Mouse (Mus musculus) stomach, embryonic 14.5 days (tissue): ENCODE data around the gene Tbc1d5. TPM values are rescaled to one million over a fixed set of nuclear protein-coding genes. Genes with fewer than 3 reads are reported as not detected.

Experiments
- ATAC-seq: fragments of 200-750 bp; cut with Nextera tagmentation; 2 replicates; pipeline ENCODE4 v1.8.0; 2017; ENCODE audit warnings: low read depth, moderate TSS enrichment; ENCODE audit not compliant: insufficient number of reproducible peaks, insufficient read depth, low FRiP score
- H3K27ac ChIP-seq: fragments of 300-500 bp; sonication (generic); 2 replicates; pipeline ENCODE4 v1.5.1; 2014; ENCODE audit warnings: mild to moderate bottlenecking, low read length, moderate library complexity, mixed read lengths
- H3K27me3 ChIP-seq: fragments of 300-500 bp; sonication (generic); 2 replicates; pipeline ENCODE4 v1.6.1; 2014; ENCODE audit warnings: low read length, control low read depth, mixed read lengths; ENCODE audit not compliant: control insufficient read depth, insufficient read depth
- H3K36me3 ChIP-seq: fragments of 300-500 bp; sonication (generic); 2 replicates; pipeline ENCODE4 v1.6.1; 2014; ENCODE audit warnings: mild to moderate bottlenecking, control low read depth, low read length, moderate library complexity, mixed read lengths; ENCODE audit not compliant: control insufficient read depth, insufficient read depth
- H3K4me1 ChIP-seq: fragments of 300-500 bp; sonication (generic); 2 replicates; pipeline ENCODE4 v1.6.1; 2014; ENCODE audit warnings: low read length, control low read depth, mixed read lengths; ENCODE audit not compliant: control insufficient read depth, insufficient read depth
- H3K4me2 ChIP-seq: fragments of 300-500 bp; sonication (generic); replicated peaks from 2 replicates; pipeline ENCODE4 v1.6.1; 2014; ENCODE audit warnings: low read depth, low read length, control low read depth
- H3K4me3 ChIP-seq: fragments of 300-500 bp; sonication (generic); 2 replicates; pipeline ENCODE4 v1.5.1; 2014; ENCODE audit warnings: low read depth, low read length, control low read depth
- H3K9ac ChIP-seq: fragments of 300-500 bp; sonication (generic); replicated peaks from 2 replicates; pipeline ENCODE4 v1.6.1; 2014; ENCODE audit warnings: low read depth, mild to moderate bottlenecking, control low read depth, low read length, moderate library complexity, mixed read lengths
- H3K9me3 ChIP-seq: fragments of 300-500 bp; sonication (generic); 2 replicates; pipeline ENCODE4 v1.6.1; 2016; ENCODE audit warnings: low read depth, low read length, control low read depth; ENCODE audit not compliant: control insufficient read depth
- WGBS: fragments of 180-500 bp; shearing (Covaris S2); extraction: QIAGEN DNeasy Blood & Tissue Kit; methylation state at CpG from one replicate; pipeline ENCODE4 v1.1.7; 2014; 5-methylcytosine and 5-hydroxymethylcytosine counted together
- polyA plus RNA-seq: library from polyadenylated mRNA; unstranded; fragments of >200 nt; fragmentation: Nextera tagmentation; extraction: Ambion mirVana; gene quantifications from 2 replicates; pipeline ENCODE4 v1.2.1, GENCODE M21; 2014

Gene Tbc1d5
- polyA plus RNA-seq: 14.3 and 14.8 TPM in 2 replicates

- Histone ChIP-seq H3K36me3 (no peaks in the 10 kb centered on the region), H3K27ac (peak within 1 kb of the TSS; percentile 98), H3K9me3 (no peaks in the 10 kb centered on the region), H3K9ac (peak within 1 kb of the TSS; percentile 67), H3K4me3 (peak within 1 kb of the TSS; percentile 59), H3K4me1 (no peaks in the 10 kb centered on the region), H3K27me3 (no peaks in the 10 kb centered on the region), H3K4me2 (peak within 1 kb of the TSS; percentile 62)
- WGBS: 2% methylated on average over 54 of the region's 54 CpGs
- peak; percentile 97 for ATAC-seq
Measured at GRCm38 (mm10) chr17:51179195-51179953, at the start of gene Tbc1d5. TSS of gene Tbc1d5 (minus strand) at chr17:51179352.

GRCm38 (mm10) chr17:51226056-51226455, 46.9 kb upstream of the Tbc1d5 start:
- H3K27ac ChIP-seq: no peak overlapping the region
- H3K4me2 ChIP-seq: no peak overlapping the region
- no peak for ATAC-seq
- no peaks in the 10 kb centered on the region for H3K4me1 ChIP-seq
- H3K9me3 ChIP-seq: no peaks in the 10 kb centered on the region
- no peaks in the 10 kb centered on the region for H3K36me3 ChIP-seq
- no peaks in the 10 kb centered on the region for H3K27me3 ChIP-seq
- no peak overlapping the region for H3K4me3 ChIP-seq
- 75% methylated on average over 1 of the region's 1 CpGs for WGBS
- H3K9ac ChIP-seq: no peak overlapping the region

DNA sequence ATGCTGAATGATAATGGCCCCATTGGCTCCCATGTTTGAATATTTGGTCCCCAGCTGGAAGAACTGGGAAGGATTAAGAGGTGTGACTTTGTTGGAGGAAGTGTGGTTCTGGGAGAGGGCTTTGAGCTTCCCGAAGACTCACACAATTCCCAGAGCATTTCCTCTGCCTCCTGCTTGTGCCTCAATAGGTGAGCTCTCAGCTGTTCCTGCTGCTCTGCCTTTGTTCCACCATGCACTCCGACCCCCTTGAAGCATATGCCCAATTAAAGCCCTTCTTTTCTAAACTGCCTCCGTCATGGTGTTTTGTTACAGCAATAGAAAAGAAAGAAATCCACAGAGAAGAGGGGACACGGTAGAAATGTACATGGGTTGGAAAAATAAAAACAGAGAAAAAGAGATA, 44.0 kb upstream of the Tbc1d5 start:
- 25% methylated on average over 4 of the region's 4 CpGs for WGBS
- no peaks in the 10 kb centered on the region for H3K36me3 ChIP-seq
- no peaks in the 10 kb centered on the region for H3K4me1 ChIP-seq
- H3K4me2 ChIP-seq: no peak overlapping the region
- H3K4me3 ChIP-seq: no peak overlapping the region
- H3K9ac ChIP-seq: no peak overlapping the region
- H3K9me3 ChIP-seq: no peaks in the 10 kb centered on the region
- no peak for ATAC-seq
- H3K27ac ChIP-seq: no peak overlapping the region
- H3K27me3 ChIP-seq: no peaks in the 10 kb centered on the region

GRCm38 (mm10) chr17:51221075-51221474, 41.9 kb upstream of the Tbc1d5 start:
- no peak overlapping the region for H3K27ac ChIP-seq
- no peak for ATAC-seq
- 65% methylated on average over 7 of the region's 7 CpGs for WGBS

GRCm38 (mm10) chr17:51219897-51220296, 40.7 kb upstream of the Tbc1d5 start:
- Histone ChIP-seq H3K4me3 (no peak overlapping the region), H3K27ac (no peak overlapping the region), H3K9ac (no peak overlapping the region), H3K4me2 (no peak overlapping the region), H3K36me3 (no peaks in the 10 kb centered on the region), H3K4me1 (no peaks in the 10 kb centered on the region), H3K27me3 (no peaks in the 10 kb centered on the region), H3K9me3 (no peaks in the 10 kb centered on the region)
- 87% methylated on average over 3 of the region's 3 CpGs for WGBS
- no peak for ATAC-seq

More at GRCm38 (mm10) chr17:51221075-51221474, 41.9 kb upstream of the Tbc1d5 start:
- Histone ChIP-seq H3K9ac (no peak overlapping the region), H3K27me3 (no peaks in the 10 kb centered on the region), H3K4me3 (no peak overlapping the region), H3K9me3 (no peaks in the 10 kb centered on the region), H3K4me1 (no peaks in the 10 kb centered on the region), H3K36me3 (no peaks in the 10 kb centered on the region), H3K4me2 (no peak overlapping the region)

DNA sequence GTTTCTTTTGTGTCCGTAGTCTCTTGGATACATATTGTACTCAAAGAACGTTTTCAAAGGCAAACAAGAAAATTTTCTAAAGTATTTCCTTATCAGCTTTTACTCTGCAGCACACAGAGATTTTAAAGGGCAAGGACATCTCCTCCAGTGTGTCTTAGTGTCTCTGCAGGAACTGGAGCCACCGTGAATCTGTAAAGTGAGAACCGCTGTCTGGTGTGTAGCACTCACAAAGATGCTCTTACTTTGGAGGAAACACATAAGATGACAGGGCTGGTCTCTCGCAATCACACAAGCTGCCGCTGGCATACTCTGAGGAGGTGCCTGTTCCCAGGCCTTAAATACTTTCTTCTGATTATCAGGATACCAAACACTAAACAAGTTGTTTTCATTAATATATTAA, 37.3 kb upstream of the Tbc1d5 start:
- no peak overlapping the region for H3K27ac ChIP-seq
- H3K27me3 ChIP-seq: no peaks in the 10 kb centered on the region
- H3K4me1 ChIP-seq: no peaks in the 10 kb centered on the region
- H3K4me3 ChIP-seq: no peak overlapping the region
- no peak overlapping the region for H3K4me2 ChIP-seq
- H3K36me3 ChIP-seq: no peaks in the 10 kb centered on the region
- ATAC-seq: no peak
- WGBS: 87% methylated on average over 6 of the region's 6 CpGs
- no peak overlapping the region for H3K9ac ChIP-seq
- no peaks in the 10 kb centered on the region for H3K9me3 ChIP-seq

DNA sequence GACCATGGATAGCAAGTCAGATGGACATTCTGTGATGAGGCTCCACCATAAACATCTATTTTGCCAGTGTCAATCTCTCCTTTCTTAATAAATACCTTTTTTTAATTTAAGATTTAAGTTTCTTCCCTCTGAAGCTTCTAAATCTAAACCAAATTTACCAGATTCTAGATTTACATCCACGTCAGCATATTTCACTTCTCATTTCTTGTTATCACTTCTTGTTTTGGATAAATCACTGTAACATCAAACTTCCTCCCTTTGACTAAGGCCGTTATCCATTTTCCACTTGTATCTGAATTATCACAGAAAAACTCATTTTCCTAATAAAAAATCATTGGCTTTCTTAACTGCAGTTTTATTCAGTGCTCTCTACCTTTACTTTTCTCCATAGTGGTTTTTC, 30.4 kb upstream of the Tbc1d5 start:
- Histone ChIP-seq H3K9me3 (no peaks in the 10 kb centered on the region), H3K27me3 (no peaks in the 10 kb centered on the region), H3K36me3 (no peaks in the 10 kb centered on the region), H3K9ac (no peak overlapping the region), H3K27ac (no peak overlapping the region), H3K4me2 (no peak overlapping the region), H3K4me3 (no peak overlapping the region), H3K4me1 (no peaks in the 10 kb centered on the region)
- ATAC-seq: no peak
- WGBS: 86% methylated on average over 2 of the region's 2 CpGs

GRCm38 (mm10) chr17:51204643-51205042, 25.5 kb upstream of the Tbc1d5 start:
- H3K9ac ChIP-seq: no peak overlapping the region
- 83% methylated on average over 2 of the region's 2 CpGs for WGBS
- H3K4me1 ChIP-seq: no peaks in the 10 kb centered on the region
- no peak overlapping the region for H3K27ac ChIP-seq
- H3K4me2 ChIP-seq: no peak overlapping the region
- ATAC-seq: no peak
- no peaks in the 10 kb centered on the region for H3K36me3 ChIP-seq
- H3K27me3 ChIP-seq: no peaks in the 10 kb centered on the region
- no peaks in the 10 kb centered on the region for H3K9me3 ChIP-seq
- no peak overlapping the region for H3K4me3 ChIP-seq

GRCm38 (mm10) chr17:51195561-51195960, 16.4 kb upstream of the Tbc1d5 start:
- Histone ChIP-seq H3K36me3 (no peaks in the 10 kb centered on the region), H3K4me2 (no peak overlapping the region), H3K4me3 (no peak overlapping the region), H3K4me1 (no peaks in the 10 kb centered on the region), H3K27me3 (no peaks in the 10 kb centered on the region), H3K9ac (no peak overlapping the region), H3K9me3 (no peaks in the 10 kb centered on the region), H3K27ac (no peak overlapping the region)
- ATAC-seq: no peak
- WGBS: 68% methylated on average over 2 of the region's 2 CpGs
